Mouse (Mus musculus): ENCODE measurements around the gene Hsbp1. TPM values are rescaled to one million over a fixed set of nuclear protein-coding genes. Genes with fewer than 3 reads are reported as not detected.
A peak's percentile ranks its signal among the peaks of the same experiment; 100 is the strongest.
"Not testable (repeated sequence)": the region's sequence is repeated elsewhere in the genome, so short reads cannot be mapped to it uniquely, and the experiment has no call there.

The Hsbp1 gene
- total RNA-seq (2021) = 160 and 163 TPM in 2 replicates
- long read RNA-seq, experiment 1, transcript Hsbp1-201 (4 exons, 1,208 nt) = major isoform, 231 of 241 reads
- long read RNA-seq, experiment 1, partial matches to known transcripts = 2 of 241 reads
- long read RNA-seq, experiment 1, other reads (novel, unspliced or antisense) = 4 of 241 reads
- long read RNA-seq, experiment 2, transcript Hsbp1-201 (4 exons, 1,208 nt) = major isoform, 250 of 260 reads
- long read RNA-seq, experiment 2, partial matches to known transcripts = 3 of 260 reads
- long read RNA-seq, experiment 2, other reads (novel, unspliced or antisense) = 4 of 260 reads

DNA sequence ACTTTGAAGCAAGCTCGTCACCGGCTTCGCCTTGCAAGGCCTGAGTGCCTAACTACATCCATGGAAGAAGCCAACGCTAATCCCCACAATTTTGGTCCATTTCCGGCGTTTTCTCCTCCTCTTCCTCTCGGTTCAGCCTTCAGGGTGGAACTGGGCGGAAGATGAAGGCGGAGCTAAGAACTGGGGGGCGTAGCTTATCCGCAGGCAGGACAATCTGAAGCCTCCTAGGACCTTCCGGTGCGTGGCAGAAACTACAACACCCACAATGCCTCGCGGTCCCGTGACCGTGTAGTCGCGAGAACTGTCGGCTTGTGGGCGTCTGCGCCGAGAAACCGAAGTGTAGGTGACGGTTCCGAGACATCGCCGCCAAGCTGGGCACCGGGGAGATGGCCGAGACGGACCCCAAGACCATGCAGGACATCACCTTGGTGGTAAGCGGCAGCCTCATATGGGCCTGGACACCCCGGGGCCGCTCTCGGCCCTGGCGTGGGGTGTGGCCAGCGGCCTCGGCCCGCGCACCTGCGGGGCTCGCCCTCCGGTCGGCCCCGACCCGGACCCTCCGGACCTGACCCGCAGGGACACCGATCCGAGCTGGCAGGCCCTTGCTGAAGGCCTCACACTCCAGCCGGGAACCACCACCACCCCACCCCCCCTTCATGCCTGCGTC lies at the start of gene Hsbp1:
Gene Hsbp1 (plus strand): TSS at position 299 of the 667 bp plus-strand sequence.
- peak; percentile 98 for DNase-seq

DNA sequence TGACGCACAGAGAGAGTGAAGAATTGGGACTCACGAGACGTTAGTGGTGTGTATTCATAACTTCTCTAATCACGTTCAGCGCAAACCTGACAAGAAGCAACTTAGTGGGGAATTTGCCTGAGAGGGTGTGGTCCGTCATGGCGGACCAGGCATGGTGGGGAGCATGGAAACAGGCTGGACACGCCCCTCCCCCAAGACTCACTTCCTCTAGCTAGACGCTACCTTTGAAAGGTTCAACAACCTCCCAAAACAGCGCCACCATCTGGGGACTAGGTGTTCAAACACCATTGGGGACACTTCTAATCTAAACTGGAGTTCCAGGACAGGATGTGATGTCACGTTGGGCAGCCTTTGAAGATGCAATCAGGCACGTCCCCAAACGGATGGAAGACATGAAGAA lies 48.8 kb upstream of the Hsbp1 start:
- DNase-seq = peak; percentile 17

DNA sequence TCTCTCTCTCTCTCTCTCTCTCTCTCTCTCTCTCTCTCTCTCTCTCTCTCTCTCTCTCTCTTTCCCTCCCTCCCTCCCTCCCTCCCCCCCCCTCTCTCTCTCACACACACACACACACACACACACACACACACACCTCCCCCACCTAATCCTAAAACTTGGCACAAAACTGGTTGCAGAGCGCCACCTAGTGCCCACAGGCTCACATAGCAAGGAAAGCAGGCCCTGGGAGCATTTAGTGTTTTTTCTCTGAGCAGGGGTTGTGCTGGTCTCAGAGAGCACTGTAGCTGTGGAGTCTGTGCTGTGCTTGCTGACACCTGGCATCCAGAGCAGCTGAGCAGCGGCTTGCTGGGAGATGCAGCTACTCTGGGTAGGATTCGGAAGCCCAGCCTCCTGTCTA lies 46.5 kb upstream of the Hsbp1 start:
- DNase-seq = peak; percentile 65

DNA sequence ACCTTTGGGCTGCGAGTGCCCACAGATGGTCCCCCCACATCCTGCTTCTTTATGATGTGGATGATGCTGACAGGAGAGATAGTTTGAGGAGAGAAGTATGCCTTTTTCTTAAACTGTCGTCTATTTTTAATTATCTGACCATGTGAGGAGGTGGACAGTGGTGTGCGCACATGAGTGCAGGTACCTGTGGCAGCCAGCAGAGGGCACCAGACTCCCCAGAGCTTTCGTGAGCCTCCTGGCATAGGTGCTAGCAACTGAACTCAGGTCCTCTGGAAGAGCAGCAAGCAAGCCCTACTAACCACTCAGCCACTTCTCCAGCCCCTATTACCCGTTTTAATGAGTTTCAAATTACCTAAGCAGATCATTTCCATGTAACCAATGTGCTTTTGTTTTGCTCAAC lies 44.0 kb upstream of the Hsbp1 start:
- DNase-seq = no peak

DNA sequence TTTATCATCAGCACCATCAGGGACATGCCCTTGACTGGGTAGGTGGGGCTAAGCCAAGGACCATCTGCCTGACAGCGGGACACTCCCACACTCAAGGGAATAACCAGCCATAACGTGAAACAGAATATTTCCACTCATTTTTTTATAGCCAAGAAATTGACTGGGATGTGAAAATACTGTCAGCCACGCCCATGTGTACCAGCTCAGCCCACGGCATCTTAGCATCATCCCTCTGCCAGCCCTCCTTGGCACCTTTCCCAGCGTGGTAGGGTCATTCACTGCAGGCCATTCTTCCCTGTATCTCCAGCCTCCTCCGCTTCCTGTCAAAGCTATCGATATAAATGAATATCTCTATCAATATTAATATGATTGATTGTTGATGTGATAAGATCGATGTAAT lies 40.1 kb upstream of the Hsbp1 start:
- DNase-seq = peak; percentile 19

DNA sequence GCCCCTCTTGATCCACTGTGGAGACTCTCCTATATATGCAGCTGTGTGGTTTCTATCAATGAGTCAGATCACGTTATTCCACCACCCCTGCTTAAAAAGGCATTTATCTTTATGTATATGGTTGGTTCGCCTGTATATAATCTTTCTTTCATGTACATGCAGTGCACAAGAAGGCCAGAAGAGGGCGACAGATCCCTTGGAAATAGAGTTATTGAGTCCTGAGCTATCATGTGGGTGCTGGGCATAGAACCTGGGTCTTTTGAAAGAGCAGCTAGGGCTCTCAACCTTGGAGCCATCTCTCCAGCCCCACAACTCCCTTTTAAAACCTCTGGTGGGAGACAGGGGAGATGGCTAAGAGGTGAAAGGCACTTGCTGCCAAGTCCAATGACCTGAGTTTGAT lies 32.9 kb upstream of the Hsbp1 start:
- peak; percentile 27 for DNase-seq

DNA sequence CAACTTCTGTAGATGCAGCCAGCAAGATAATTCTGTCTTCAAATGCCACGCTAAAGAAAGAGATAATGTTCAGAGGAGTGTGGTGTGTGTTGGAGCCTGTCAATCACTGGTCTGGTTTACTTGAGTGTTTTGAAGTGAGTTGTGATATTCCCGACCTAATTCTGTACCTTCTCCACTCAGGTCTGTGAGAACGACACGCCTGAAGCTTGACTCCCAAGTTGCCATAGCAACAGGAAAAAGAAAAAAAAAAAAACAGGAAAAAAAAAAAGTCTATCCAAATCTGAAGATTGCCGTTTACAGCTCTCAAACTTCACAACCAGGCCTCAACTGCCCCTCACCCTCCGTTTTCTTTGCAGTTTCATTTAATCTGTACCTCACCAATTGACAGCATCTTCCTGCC lies 21.1 kb upstream of the Hsbp1 start:
- no peak for DNase-seq

DNA sequence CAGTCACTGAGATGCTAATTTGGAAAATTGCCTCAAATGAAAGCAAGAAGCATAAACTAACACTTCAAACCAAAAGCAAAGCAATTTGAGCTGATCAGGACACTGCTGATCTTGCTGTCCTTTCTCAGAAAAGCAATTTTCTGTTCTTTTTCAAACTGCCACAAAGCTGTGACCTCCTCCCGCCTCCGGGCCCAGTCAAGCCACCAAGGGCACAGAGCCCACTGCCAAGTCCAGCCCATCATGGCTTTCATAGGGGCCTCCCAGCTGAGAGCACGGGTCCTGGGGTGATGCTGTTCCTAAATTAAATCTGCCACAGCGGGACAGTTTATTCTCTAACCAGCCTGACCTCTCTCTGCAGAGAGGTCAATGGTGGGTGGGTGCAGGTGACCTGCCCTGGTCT lies 4.7 kb upstream of the Hsbp1 start:
- peak; percentile 68 for DNase-seq

DNA sequence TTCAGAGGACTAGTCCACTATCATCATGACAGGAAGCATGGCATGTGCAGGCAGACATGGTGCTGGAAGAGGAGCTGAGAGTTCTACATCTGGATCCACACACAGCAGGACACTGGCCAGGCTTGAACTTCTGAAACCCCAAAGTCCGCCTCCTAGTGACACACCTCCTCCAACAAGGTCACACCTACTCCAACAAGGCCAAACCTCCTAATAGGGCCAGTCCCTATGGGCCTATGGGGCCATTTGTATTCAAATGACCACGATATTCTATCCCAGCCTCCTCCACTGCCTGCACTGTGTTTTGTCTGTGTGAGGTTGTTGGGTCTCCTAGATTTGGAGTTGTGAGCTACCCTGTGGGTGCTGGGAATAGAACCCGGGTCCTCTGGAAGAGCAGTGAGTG lies 682 bp upstream of the Hsbp1 start:
- no peak for DNase-seq

DNA sequence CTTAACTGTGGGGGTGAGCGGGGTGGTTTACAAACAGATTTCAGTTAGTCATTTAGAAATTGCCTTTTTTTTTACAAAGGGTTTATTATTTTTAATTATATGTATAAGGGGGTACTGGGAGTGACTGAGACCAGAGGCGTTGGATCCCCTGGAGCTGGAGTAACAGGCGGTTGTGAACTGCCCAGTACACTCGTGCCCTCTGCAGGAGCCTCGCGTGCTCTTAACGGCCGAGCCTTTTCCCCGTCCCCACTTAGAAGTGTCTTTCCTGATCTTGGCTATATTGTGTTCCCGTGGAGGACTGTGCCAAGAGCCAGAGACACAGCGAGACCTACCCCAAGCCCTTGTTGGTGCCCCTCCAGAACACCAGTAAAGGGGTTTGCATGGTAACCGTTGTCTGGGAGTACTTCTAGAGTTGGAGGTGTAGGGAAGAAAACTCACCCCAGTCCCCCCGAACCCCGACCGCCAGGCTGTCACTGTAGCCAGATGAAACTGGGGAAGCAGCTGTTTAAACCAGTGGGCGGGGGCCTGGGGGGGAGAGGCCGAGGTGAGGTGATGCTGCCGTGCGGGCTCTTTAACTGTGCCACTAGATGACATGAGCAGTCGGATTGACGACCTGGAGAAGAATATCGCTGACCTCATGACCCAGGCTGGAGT lies 868 bp downstream of the Hsbp1 start:
- peak; percentile 26 for DNase-seq

DNA sequence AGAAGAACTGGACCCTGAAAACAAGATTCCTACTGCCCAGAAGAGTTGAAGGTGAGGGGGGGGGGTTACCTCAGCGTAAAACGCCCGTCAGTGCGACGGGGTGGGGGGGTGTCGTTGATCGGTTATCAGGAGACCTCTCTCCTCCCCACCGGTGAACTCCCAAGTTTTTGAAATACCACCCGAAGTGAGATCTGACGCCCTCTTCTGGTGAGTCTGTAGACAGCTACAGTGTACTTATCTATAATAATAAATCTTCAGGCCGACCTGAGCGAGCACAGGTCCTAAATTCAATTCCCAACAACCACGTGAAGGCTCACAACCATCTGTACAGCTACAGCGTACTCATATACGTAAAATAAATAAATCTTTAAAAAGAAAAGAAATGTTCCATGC lies 1.4 kb downstream of the Hsbp1 start:
- DNase-seq = peak; percentile 4

DNA sequence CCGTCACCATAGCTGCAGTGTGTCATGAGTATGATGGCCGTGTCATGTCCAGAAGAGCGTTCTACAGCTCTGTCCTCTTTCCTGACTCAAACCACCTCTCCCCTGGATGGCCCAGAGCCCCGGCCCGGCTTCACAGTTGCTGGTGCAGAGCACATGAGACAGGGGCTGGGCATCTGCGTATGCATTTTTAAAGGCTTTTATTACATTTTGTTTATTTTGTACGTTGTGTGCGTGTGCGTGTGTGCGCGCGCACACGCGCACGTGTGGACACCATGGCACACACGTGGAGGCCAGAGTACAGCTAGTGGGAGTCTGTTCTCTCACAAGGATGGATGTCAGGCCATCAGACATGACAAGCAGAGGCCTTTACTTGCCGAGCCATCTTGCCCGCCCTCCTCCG lies 7.4 kb downstream of the Hsbp1 start:
- DNase-seq = no peak

DNA sequence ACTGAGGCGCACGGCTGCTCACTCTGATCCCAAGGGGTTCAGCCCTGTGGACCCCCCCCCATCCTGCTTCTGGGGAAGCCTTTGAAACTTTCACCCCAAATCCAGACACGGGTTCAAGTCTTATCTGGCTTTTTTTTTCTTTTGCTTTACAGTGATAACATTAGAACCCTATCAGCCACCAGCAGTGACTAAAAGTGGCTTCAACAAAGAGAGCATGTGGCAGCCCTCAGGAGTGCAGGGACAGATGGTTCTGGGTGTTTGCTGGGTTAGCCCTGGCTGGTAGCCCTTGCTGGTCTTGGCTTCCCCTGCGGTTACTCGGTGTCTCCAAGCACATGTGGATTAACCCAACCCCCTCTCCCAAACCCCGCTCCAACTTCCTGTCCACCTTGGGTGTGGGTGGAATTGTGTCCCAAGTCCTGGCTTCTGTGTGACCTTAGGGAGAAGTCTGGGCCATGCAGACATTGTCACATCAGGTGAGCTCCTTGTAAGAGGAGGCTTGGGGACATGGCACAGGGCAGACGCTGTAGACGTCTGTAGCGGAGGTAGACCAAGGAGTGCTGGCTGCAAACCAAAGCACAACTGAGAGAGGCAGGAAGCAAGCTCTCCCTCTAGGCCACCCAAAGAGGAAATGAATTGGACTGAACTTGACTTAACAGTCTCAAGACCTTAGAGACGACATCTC lies 8.8 kb downstream of the Hsbp1 start:
- DNase-seq = no peak

DNA sequence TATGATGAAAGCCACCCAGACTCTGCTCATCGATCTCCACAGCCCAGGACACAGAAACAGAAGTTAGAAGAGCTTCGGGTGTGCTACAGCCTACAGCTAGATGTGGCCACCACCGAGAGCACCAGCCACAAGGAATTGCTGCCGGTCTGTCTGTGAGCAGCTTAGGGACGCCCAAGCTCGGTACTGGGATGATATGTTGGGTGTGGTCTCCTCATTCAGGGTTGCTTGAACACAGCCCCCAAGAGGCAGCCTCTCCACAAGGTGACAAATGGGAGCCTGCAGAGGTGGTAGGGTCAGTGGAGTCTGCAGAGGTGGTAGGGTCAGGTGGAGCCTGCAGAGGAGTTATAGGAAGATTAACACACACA lies 9.4 kb downstream of the Hsbp1 start:
- no peak for DNase-seq

DNA sequence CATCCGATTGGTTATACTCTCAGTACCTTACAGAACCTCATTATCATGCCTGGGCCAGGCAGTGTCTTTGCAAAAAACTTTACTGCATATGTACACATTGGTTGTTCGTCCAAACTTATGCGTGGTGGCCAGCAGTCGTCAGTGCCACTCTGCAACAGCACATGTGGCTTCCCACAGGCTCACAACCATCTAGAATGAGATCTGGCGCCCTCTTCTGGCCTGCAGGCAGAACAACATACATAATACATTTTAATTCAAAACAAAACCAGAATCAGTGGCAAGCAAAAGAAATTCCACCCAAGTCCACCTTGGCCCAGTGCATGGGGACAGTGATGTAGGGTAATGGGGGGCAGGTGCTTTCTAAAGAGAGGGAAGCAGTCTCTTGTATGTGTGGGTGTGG lies 12.3 kb downstream of the Hsbp1 start:
- DNase-seq = peak; percentile 29

DNA sequence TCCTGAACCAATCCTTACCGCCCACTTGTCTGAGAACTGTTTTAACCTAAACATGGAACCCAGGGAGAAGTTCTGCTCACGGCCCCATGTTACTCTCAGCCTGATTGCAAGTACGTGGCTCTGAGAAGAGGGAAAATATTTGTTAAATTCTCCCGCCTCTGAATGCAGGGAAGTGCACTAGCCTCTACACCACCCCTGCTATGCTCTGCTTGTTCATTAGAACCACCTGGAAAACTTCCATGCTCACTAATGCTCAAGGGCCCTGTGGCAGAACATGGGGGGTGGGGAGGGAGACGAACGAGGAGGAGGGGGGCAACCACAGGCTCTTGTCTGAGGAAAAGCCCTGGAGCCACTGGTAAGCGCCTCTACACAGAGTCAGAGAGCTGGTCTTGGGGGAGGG lies 13.9 kb downstream of the Hsbp1 start:
- DNase-seq = no peak

DNA sequence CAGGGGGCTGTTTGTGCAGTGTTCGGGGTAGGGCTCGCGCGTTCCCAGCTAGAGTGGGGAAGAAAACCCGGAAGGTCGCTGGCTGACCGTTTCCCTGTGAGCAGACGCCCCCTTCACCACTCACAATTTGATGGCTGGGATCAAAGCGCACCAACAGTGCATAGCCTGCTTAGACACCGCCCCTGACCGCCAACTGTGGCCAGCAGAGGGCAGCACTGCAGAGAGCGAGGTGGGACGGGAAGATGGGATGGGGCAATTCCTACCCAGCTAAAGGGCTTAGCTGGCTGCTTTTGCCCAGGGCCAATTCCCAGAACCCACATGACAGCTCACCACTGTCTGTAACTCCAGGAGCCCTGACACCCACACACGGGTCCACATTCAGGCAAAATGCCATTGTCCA lies 14.5 kb downstream of the Hsbp1 start:
- peak; percentile 89 for DNase-seq

DNA sequence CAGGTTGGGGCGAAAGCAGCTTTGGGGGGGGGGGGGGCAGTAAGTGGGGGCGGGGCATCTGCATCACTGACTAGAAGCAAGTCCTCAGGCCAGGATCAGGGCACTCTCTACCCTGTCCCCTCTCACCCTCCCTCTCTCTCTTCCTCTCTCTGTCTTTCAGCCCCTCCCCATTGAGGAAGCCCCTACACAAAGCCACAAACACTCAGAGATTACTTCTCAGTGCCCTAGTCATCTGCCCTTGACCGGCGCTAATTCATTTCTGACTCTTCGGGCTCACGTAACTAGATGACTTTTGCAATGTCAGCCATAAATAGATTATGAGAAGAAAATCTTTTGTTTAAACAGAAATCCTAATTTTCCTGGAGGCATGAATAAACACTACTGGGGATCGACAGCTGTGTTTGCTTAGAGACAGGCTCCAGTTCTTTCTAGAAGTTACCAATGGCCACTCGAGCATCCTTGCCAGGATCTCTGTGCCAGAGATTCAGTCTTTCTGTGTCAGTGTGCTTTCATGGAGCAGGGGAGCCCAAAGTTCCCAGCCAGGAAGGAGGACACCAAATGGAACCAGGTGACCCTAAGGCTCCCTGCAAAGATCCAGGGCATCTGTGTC lies 16.5 kb downstream of the Hsbp1 start:
- peak; percentile 26 for DNase-seq

DNA sequence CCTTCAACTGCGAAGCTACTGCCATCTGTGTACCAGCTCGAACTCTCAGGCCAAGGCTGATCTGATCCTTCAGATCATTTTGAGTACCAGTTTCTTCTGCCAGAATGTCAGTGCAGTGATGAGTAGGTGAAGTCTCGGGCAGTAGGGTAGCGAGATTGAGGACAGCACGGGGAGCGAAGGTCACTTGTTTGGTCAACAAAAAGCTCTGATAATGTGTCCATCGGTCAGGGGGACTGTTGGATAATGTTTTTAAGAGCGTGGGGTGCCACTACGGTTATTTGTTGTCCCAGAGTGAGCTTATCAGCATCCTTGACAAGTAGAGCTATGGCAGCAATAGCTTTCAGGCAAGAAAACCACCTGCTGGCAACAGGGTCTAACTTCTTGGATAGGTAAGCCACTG lies 30.4 kb downstream of the Hsbp1 start:
- DNase-seq = not testable (repeated sequence)

DNA sequence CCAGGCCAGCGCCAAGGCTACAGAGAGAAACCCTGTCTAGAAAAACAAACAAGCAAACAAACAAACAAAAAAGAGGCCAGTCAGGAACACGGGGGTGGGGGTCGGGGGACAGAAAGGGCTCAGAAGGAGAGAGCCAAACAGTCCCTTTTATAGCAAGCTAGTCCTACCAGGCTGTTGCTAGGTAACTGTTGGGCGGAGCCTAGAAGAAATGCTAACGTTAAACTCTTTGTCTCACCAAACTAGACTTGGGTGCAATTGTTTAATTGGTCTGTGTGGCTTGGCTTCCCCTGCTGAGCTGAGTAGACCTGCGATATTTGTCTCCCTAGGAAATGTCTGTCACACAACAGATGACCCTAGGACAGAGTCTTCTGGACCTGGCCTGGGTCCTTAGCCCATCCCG lies 34.2 kb downstream of the Hsbp1 start:
- DNase-seq = no peak

DNA sequence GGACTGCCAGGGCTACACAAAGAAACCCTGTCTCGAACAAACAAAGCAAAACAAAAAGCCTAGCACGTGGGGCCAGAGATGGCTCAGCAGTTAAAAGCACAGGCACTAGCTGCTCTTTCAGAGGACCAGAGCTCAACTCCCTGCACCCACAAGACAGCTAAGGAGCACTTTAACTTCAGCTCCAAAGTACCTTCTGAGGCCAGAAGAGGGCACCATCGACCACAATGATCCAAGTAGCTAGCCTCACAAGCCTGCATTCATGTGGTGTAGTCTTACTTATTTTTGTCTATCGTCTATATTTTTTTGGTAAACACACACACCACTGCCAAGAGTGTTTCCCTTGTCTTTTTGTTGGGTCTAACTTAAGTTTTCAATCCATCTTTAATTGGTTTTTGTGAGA lies 36.3 kb downstream of the Hsbp1 start:
- peak; percentile 26 for DNase-seq

DNA sequence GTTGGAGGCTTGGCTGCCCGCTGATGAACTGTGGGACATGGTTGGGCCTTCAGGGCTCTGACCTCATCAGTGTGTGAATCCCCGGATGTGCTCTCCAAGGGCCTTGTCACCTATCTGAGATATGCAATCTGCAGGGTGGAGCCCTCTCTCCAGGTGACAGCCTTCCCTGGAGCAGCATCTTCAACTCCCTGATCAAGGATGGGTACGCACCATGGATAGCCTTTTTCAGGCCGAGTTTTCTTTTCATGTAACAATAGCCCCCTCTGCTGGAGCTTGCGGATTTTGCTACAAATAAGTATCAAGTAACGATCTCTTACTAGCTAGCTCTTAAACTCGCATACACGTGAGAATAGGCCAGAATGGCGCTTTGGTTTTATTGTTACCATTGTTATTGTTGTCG lies 40.2 kb downstream of the Hsbp1 start:
- peak; percentile 82 for DNase-seq

DNA sequence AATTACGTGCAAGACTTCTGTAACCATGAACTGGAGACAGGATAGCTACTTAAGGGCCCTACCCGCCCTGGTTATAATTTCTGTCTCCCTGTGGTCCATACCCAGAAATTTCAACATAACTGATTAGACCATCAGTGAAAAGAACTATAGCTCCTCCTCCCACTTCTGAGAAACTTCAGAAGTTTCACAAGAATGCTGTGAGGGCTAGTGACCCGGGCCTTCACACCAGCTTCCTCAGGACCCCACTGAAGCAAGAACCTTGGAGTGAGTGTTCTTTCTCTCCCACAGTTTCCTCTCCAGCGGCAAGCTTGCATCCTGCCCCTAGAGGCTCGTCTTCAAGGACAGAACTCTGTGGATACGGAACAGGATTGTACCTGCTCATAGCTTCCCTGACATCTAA lies 41.6 kb downstream of the Hsbp1 start:
- no peak for DNase-seq
